In genomic region chr8:119839419-119840021, GRCm38 (mm10) we compare ENCODE assay signal across 8 mouse cellular contexts. TPM values are rescaled to one million over a fixed set of nuclear protein-coding genes. Genes with fewer than 3 reads are reported as not detected.
DNase-seq lines count a peak whose midpoint lies in the region; ATAC-seq and TF ChIP-seq lines count a peak whose summit lies in the region.

No protein-coding gene starts in this region.

- H3K4me2 ChIP-seq in hindbrain, embryonic 11.5 days (replicated peaks; ENCODE audit: low read depth, low read length) = peak overlapping the region; percentile 86
- H3K4me2 ChIP-seq in limb, embryonic 13.5 days (replicated peaks) = peak overlapping the region; percentile 93

- peak; percentile 96 for DNase-seq in heart, adult 11 months
- DNase-seq in heart, adult 8-10 months (ENCODE audit: low spot score) = no peak
- peak; percentile 60 for DNase-seq in hindbrain, embryonic 11.5 days (ENCODE audit: low spot score)
- DNase-seq in frontal cortex, postnatal 14 days (ENCODE audit: low spot score in 2 of 2) = no peak

- no peak overlapping the region for H3K27ac ChIP-seq in cortical plate, adult 2 months (ENCODE audit: insufficient read depth, low read length)
- H3K27ac ChIP-seq in hindbrain, embryonic 11.5 days (ENCODE audit: low read depth, low read length) = peak overlapping the region; percentile 75
- H3K27ac ChIP-seq in limb, embryonic 13.5 days = no peak overlapping the region
- H3K27ac ChIP-seq in olfactory bulb, adult 2 months (ENCODE audit: insufficient read depth, low read depth, low read length) = no peak overlapping the region

- TF ChIP-seq CTCF in cortical plate, adult 2 months (IDR thresholded peaks at IDR 0.05; ENCODE audit: extremely low read depth, insufficient read depth, low read length) = no peak
- no peak for TF ChIP-seq CTCF in olfactory bulb, adult 2 months (IDR thresholded peaks at IDR 0.05; ENCODE audit: insufficient read depth, low read depth, low read length)

- peak; percentile 21 for ATAC-seq in hindbrain, embryonic 11.5 days (ENCODE audit: low FRiP score)
- no peak for ATAC-seq in limb, embryonic 13.5 days (ENCODE audit: low FRiP score, low read depth)
- ATAC-seq in erythroid progenitor cell, adult 5-6 weeks (replicated peaks; ENCODE audit: low FRiP score, poor library complexity, severe bottlenecking) = no peak

- H3K4me3 ChIP-seq in cortical plate, adult 2 months (ENCODE audit: insufficient read depth, low read length) = peak overlapping the region; percentile 80
- H3K4me3 ChIP-seq in hindbrain, embryonic 11.5 days (ENCODE audit: low read depth, low read length) = peak overlapping the region; percentile 67
- H3K4me3 ChIP-seq in limb, embryonic 13.5 days = peak overlapping the region; percentile 66
- H3K4me3 ChIP-seq in olfactory bulb, adult 2 months (ENCODE audit: insufficient read depth, low read depth, low read length) = peak overlapping the region; percentile 85

- H3K9ac ChIP-seq in hindbrain, embryonic 11.5 days (ENCODE audit: low read depth, low read length) = peak overlapping the region; percentile 79
- peak overlapping the region; percentile 83 for H3K9ac ChIP-seq in limb, embryonic 13.5 days

- 13% methylated on average over 14 of the region's 14 CpGs for WGBS in hindbrain, embryonic 11.5 days
- WGBS in limb, embryonic 13.5 days = 25% methylated on average over 14 of the region's 14 CpGs
- 6% methylated on average over 14 of the region's 14 CpGs for WGBS in olfactory bulb, adult 2 months

- no peaks in the 10 kb centered on the region for H3K36me3 ChIP-seq in hindbrain, embryonic 11.5 days (ENCODE audit: control insufficient read depth, insufficient read depth, low read length)
- no peaks in the 10 kb centered on the region for H3K36me3 ChIP-seq in limb, embryonic 13.5 days

- no peaks in the 10 kb centered on the region for H3K27me3 ChIP-seq in hindbrain, embryonic 11.5 days (ENCODE audit: control insufficient read depth, insufficient read depth, low read length)
- H3K27me3 ChIP-seq in limb, embryonic 13.5 days = peaks cover 8% of the 10 kb centered on the region

- H3K4me1 ChIP-seq in cortical plate, adult 2 months (ENCODE audit: control insufficient read depth, insufficient read depth, low read length) = peaks cover 10% of the 10 kb centered on the region
- peaks cover 11% of the 10 kb centered on the region for H3K4me1 ChIP-seq in hindbrain, embryonic 11.5 days (replicated peaks; ENCODE audit: control insufficient read depth, insufficient read depth, low read length)
- H3K4me1 ChIP-seq in limb, embryonic 13.5 days = peaks cover 37% of the 10 kb centered on the region
- H3K4me1 ChIP-seq in olfactory bulb, adult 2 months (ENCODE audit: control insufficient read depth, insufficient read depth, low read length) = peaks cover 30% of the 10 kb centered on the region

- H3K9me3 ChIP-seq in hindbrain, embryonic 11.5 days (ENCODE audit: control insufficient read depth, low read length) = no peaks in the 10 kb centered on the region
- no peaks in the 10 kb centered on the region for H3K9me3 ChIP-seq in limb, embryonic 13.5 days

- no peak for TF ChIP-seq POLR2A in cortical plate, adult 2 months (IDR thresholded peaks at IDR 0.05; ENCODE audit: extremely low read depth, insufficient read depth, low read length)
- no peak for TF ChIP-seq POLR2A in olfactory bulb, adult 2 months (IDR thresholded peaks at IDR 0.05; ENCODE audit: insufficient read depth, low read depth, low read length)

RNA-seq across cellular contexts. Expression of gene Cotl1, which starts 0.8 kb away (rescaled TPM):
- 10 to 100 TPM in 3 of 4 experiments, 1 to 10 TPM in 1; 9.6 to 26.9 (median 11.3) TPM for total RNA-seq in heart, adult 8-10 months (2022)
- 80.4 and 97.9 TPM in 2 replicates for polyA plus RNA-seq in cortical plate, adult 2 months (2012; rRNA removed)
- polyA plus RNA-seq in hindbrain, embryonic 11.5 days (2014; fragmentation: Nextera tagmentation; extraction: Ambion mirVana) = 458 and 496 TPM in 2 replicates
- 64.0 and 67.8 TPM in 2 replicates for polyA plus RNA-seq in limb, embryonic 13.5 days (2015; fragmentation: Nextera tagmentation; extraction: Ambion mirVana)
- polyA plus RNA-seq in olfactory bulb, adult 2 months (2012; ENCODE audit: insufficient read depth, insufficient read length, low replicate concordance, missing spikeins) = not detected in 2 replicates
- 17.2 and 53.0 TPM in 2 replicates for total RNA-seq in erythroid progenitor cell, adult 5-6 weeks (2015; ENCODE audit: low replicate concordance)
- 60.7 and 71.3 TPM in 2 replicates for total RNA-seq in erythroid progenitor cell, adult 5-6 weeks (2017; ENCODE audit: low replicate concordance)

RNA-seq across cellular contexts. Expression of gene Klhl36, which starts 22.5 kb away (rescaled TPM):
- 1 to 10 TPM; 2.8 to 3.1 (median 2.9) TPM for total RNA-seq in heart, adult 8-10 months (2022)
- 7.4 and 8.7 TPM in 2 replicates for polyA plus RNA-seq in cortical plate, adult 2 months (2012; rRNA removed)
- polyA plus RNA-seq in hindbrain, embryonic 11.5 days (2014; fragmentation: Nextera tagmentation; extraction: Ambion mirVana) = 9.2 and 9.3 TPM in 2 replicates
- 10.4 and 10.5 TPM in 2 replicates for polyA plus RNA-seq in limb, embryonic 13.5 days (2015; fragmentation: Nextera tagmentation; extraction: Ambion mirVana)
- polyA plus RNA-seq in olfactory bulb, adult 2 months (2012; ENCODE audit: insufficient read depth, insufficient read length, low replicate concordance, missing spikeins) = not detected in 2 replicates
- 1.1 TPM in 1 of 2 replicates, not detected in the other for total RNA-seq in erythroid progenitor cell, adult 5-6 weeks (2015; ENCODE audit: low replicate concordance)
- 1.8 and 2.3 TPM in 2 replicates for total RNA-seq in erythroid progenitor cell, adult 5-6 weeks (2017; ENCODE audit: low replicate concordance)

Comparison
In these comparisons a context has a peak if more than half of its experiments do, and no peak if none do; other contexts are left out.
1. DNase-seq: peak in heart, adult 11 months (single experiment) and hindbrain, embryonic 11.5 days (single experiment); none in heart, adult 8-10 months (single experiment) and frontal cortex, postnatal 14 days (0 of 2).
2. Peak in every context shown above with its lines, with median percentiles within 50 percentile points of each other: H3K4me3 ChIP-seq.